ENCODE assay signal across 14 mouse cellular contexts in genomic region chr3:81102877-81103420, GRCm38 (mm10).
A peak's percentile ranks its signal among the peaks of the same experiment; 100 is the strongest.
DNase-seq lines count a peak whose midpoint lies in the region; ATAC-seq and TF ChIP-seq lines count a peak whose summit lies in the region.
"Had no signal": no experiment of that assay in that cellular context is flagged by ENCODE, and none has a peak within 500 bp of the region (broad histone marks: within the 10 kb centered on the region; RNA-seq: fewer than 3 reads in every experiment).

No protein-coding gene starts in this region.

- 49% methylated on average over 5 of the region's 5 CpGs for WGBS in midbrain, embryonic 13.5 days
- 84% methylated on average over 5 of the region's 5 CpGs for WGBS in heart, embryonic 10.5 days

- H3K9me3 ChIP-seq in ES-Bruce4 (replicated peaks; ENCODE audit: control insufficient read depth, insufficient read depth, low read length, poor library complexity, severe bottlenecking), result no peaks in the 10 kb centered on the region
- H3K9me3 ChIP-seq in midbrain, embryonic 13.5 days, result no peaks in the 10 kb centered on the region
- H3K9me3 ChIP-seq in heart, embryonic 10.5 days, result no peaks in the 10 kb centered on the region
- H3K9me3 ChIP-seq: heart, embryonic 13.5 days had no signal

- peak overlapping the region; percentile 81 for H3K27ac ChIP-seq in ES-Bruce4 (ENCODE audit: insufficient read depth, low read length)
- H3K27ac ChIP-seq in bone marrow macrophage, adult 2 months (ENCODE audit: insufficient read depth, low read depth, low read length), result peak overlapping the region; percentile 75
- H3K27ac ChIP-seq in midbrain, embryonic 13.5 days, result peak overlapping the region; percentile 36; the same call in 1 of the 2 replicates
- H3K27ac ChIP-seq in heart, embryonic 10.5 days, result no peak overlapping the region
- H3K27ac ChIP-seq: heart, embryonic 13.5 days had no signal

- peak; percentile 88 for DNase-seq in kidney, adult 9 months
- DNase-seq in kidney, adult 18-20 months, result no peak
- DNase-seq in left cerebral cortex, adult 9 months (ENCODE audit: low spot score in 2 of 2), result no peak
- no peak for DNase-seq in heart, embryonic 10.5 days (ENCODE audit: low spot score)
- DNase-seq: cerebellum, adult 9-10 months; gastrocnemius, postnatal 36 days; left cerebral cortex, postnatal 4 days; thymus, postnatal 4 days had no signal

- peaks cover 2% of the 10 kb centered on the region for H3K4me1 ChIP-seq in ES-Bruce4 (ENCODE audit: control insufficient read depth, insufficient read depth, low read length)
- H3K4me1 ChIP-seq in bone marrow macrophage, adult 2 months (ENCODE audit: control insufficient read depth, insufficient read depth, low read length), result peaks cover 30% of the 10 kb centered on the region
- H3K4me1 ChIP-seq in midbrain, embryonic 13.5 days (replicated peaks), result peaks cover 18% of the 10 kb centered on the region
- H3K4me1 ChIP-seq in heart, embryonic 10.5 days, result 0 out of 2 replicates have a peak, but pooled peaks cover 5% of the 10 kb centered on the region

- no peak for TF ChIP-seq POLR2A in ES-Bruce4 (IDR thresholded peaks at IDR 0.05; ENCODE audit: insufficient read depth, low read length)
- no peak for TF ChIP-seq POLR2A in bone marrow macrophage, adult 2 months (IDR thresholded peaks at IDR 0.05; ENCODE audit: borderline replicate concordance, low read depth, low read length)

- H3K27me3 ChIP-seq in ES-Bruce4 (ENCODE audit: control insufficient read depth, insufficient read depth, low read length, poor library complexity, severe bottlenecking), result no peaks in the 10 kb centered on the region
- no peaks in the 10 kb centered on the region for H3K27me3 ChIP-seq in midbrain, embryonic 13.5 days
- H3K27me3 ChIP-seq in heart, embryonic 10.5 days (ENCODE audit: insufficient read depth, poor library complexity, severe bottlenecking), result no peaks in the 10 kb centered on the region
- H3K27me3 ChIP-seq: heart, embryonic 13.5 days had no signal

- no peak overlapping the region for H3K9ac ChIP-seq in ES-Bruce4 (ENCODE audit: low read depth, poor library complexity, severe bottlenecking)
- H3K9ac ChIP-seq in midbrain, embryonic 13.5 days (replicated peaks), result no peak overlapping the region
- H3K9ac ChIP-seq: heart, embryonic 13.5 days; liver, postnatal 0 days had no signal

- ATAC-seq in midbrain, embryonic 13.5 days, result no peak
- ATAC-seq in inflammation-experienced regulatory T-cells, adult 6 months, result no peak

- no peaks in the 10 kb centered on the region for H3K36me3 ChIP-seq in ES-Bruce4 (ENCODE audit: control insufficient read depth, insufficient read depth, low read length, poor library complexity, severe bottlenecking)
- no peaks in the 10 kb centered on the region for H3K36me3 ChIP-seq in midbrain, embryonic 13.5 days
- no peaks in the 10 kb centered on the region for H3K36me3 ChIP-seq in heart, embryonic 10.5 days
- H3K36me3 ChIP-seq: heart, embryonic 13.5 days had no signal

- H3K4me2 ChIP-seq in midbrain, embryonic 13.5 days (replicated peaks), result no peak overlapping the region
- H3K4me2 ChIP-seq: heart, embryonic 13.5 days had no signal

- no peak for TF ChIP-seq EP300 in ES-Bruce4 (IDR thresholded peaks at IDR 0.05; ENCODE audit: insufficient read depth, low read depth, low read length)

- no peak for TF ChIP-seq CTCF in ES-Bruce4 (IDR thresholded peaks at IDR 0.05; ENCODE audit: low read depth, low read length)
- no peak for TF ChIP-seq CTCF in bone marrow macrophage, adult 2 months (IDR thresholded peaks at IDR 0.05; ENCODE audit: low read depth, low read length)

- no peak overlapping the region for H3K4me3 ChIP-seq in ES-Bruce4 (ENCODE audit: low read depth, low read length)
- no peak overlapping the region for H3K4me3 ChIP-seq in bone marrow macrophage, adult 2 months (ENCODE audit: insufficient read depth, low read length)
- H3K4me3 ChIP-seq in midbrain, embryonic 13.5 days (replicated peaks), result no peak overlapping the region
- H3K4me3 ChIP-seq in heart, embryonic 10.5 days, result no peak overlapping the region
- H3K4me3 ChIP-seq: heart, embryonic 13.5 days had no signal
